Mouse (Mus musculus): ENCODE measurements around the gene Phf24.

GRCm38 (mm10) chr4:42941396-42941795 lies 24.9 kb downstream of the Phf24 start:
- TF ChIP-seq POLR2A (IDR thresholded peaks at IDR 0.05; ENCODE audit: insufficient read length, low read depth), result no peak
- no peak for TF ChIP-seq POLR2AphosphoS2 (IDR thresholded peaks at IDR 0.05; ENCODE audit: insufficient read length, low read depth)

All from myocyte (in vitro differentiated cells).